Comparison of ENCODE assay signal across 22 mouse cellular contexts in the genomic region with DNA sequence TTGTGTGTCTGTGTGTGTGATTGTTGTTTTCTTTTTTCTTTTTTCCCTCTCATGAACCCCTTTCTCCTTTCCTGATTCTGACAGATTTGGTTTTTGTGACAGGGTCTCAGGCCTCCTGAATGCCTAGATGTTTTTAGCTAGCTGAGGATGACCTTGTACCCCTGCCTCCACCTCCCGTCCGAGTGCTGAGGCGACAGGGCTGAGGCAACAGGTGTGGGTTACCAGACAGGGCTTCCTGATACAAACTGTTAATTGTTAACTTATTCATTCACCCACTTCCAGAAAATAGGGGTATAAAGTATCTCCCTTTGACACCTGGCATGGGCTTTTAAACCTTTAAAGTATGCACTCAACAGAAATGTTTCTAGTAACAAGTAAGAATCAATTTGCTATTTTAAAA.
DNase-seq lines count a peak whose midpoint lies in the region; ATAC-seq and TF ChIP-seq lines count a peak whose summit lies in the region.
"Had no signal": no experiment of that assay in that cellular context is flagged by ENCODE, and none has a peak within 500 bp of the region (broad histone marks: within the 10 kb centered on the region; RNA-seq: fewer than 3 reads in every experiment).

No protein-coding gene starts in this region.

- H3K27me3 ChIP-seq in stomach, embryonic 15.5 days (replicated peaks): no peaks in the 10 kb centered on the region
- no peaks in the 10 kb centered on the region for H3K27me3 ChIP-seq in stomach, postnatal 0 days (ENCODE audit: control insufficient read depth, insufficient read depth, low read length)
- no peaks in the 10 kb centered on the region for H3K27me3 ChIP-seq in stomach, embryonic 16.5 days (ENCODE audit: control insufficient read depth, insufficient read depth, low read length)
- H3K27me3 ChIP-seq: embryonic facial prominence, embryonic 12.5 days; hindbrain, embryonic 12.5 days; midbrain, embryonic 12.5 days; neural tube, embryonic 13.5 days had no signal

- no peaks in the 10 kb centered on the region for H3K9me3 ChIP-seq in stomach, embryonic 15.5 days
- H3K9me3 ChIP-seq in stomach, postnatal 0 days (ENCODE audit: control insufficient read depth, low read length): no peaks in the 10 kb centered on the region
- no peaks in the 10 kb centered on the region for H3K9me3 ChIP-seq in stomach, embryonic 16.5 days (replicated peaks; ENCODE audit: control insufficient read depth, low read length)
- H3K9me3 ChIP-seq: embryonic facial prominence, embryonic 12.5 days; heart, embryonic 10.5 days; hindbrain, embryonic 12.5 days; midbrain, embryonic 12.5 days; neural tube, embryonic 13.5 days had no signal

- H3K4me2 ChIP-seq in stomach, embryonic 15.5 days: no peak overlapping the region
- no peak overlapping the region for H3K4me2 ChIP-seq in stomach, postnatal 0 days (replicated peaks; ENCODE audit: low read depth)
- no peak overlapping the region for H3K4me2 ChIP-seq in stomach, embryonic 16.5 days (ENCODE audit: low read depth, low read length)
- H3K4me2 ChIP-seq: embryonic facial prominence, embryonic 12.5 days; hindbrain, embryonic 12.5 days; midbrain, embryonic 12.5 days; neural tube, embryonic 13.5 days had no signal

- no peak for TF ChIP-seq CTCF in stomach, postnatal 0 days (IDR thresholded peaks at IDR 0.05; ENCODE audit: low read depth)

- WGBS in stomach, embryonic 15.5 days: 44% methylated on average over 3 of the region's 3 CpGs
- WGBS in stomach, postnatal 0 days: 41% methylated on average over 3 of the region's 3 CpGs
- 43% methylated on average over 3 of the region's 3 CpGs for WGBS in stomach, embryonic 16.5 days

- no peak overlapping the region for H3K9ac ChIP-seq in stomach, embryonic 15.5 days
- H3K9ac ChIP-seq in stomach, postnatal 0 days (ENCODE audit: low read length): no peak overlapping the region
- H3K9ac ChIP-seq in stomach, embryonic 16.5 days (ENCODE audit: low read length): no peak overlapping the region
- H3K9ac ChIP-seq: embryonic facial prominence, embryonic 12.5 days; hindbrain, embryonic 12.5 days; liver, embryonic 14.5 days; midbrain, embryonic 12.5 days; neural tube, embryonic 13.5 days had no signal

- no peak for TF ChIP-seq EP300 in stomach, postnatal 0 days (optimal IDR thresholded peaks at IDR 0.05)

- ATAC-seq in stomach, embryonic 15.5 days (ENCODE audit: insufficient read depth, low FRiP score, low read depth): peak; percentile 76; the same call in 1 of the 2 replicates
- ATAC-seq in stomach, postnatal 0 days (ENCODE audit: low FRiP score, low TSS enrichment): no peak; the same call in 1 of the 2 replicates
- no peak for ATAC-seq in stomach, embryonic 16.5 days (ENCODE audit: insufficient read depth, low FRiP score)
- ATAC-seq: forebrain, embryonic 14.5 days had no signal

- no peak for DNase-seq in stomach, postnatal 0 days (ENCODE audit: low spot score)
- DNase-seq in kidney, adult 8-10 months: peak; percentile 30 to 57
- peak; percentile 26 to 69 for DNase-seq in kidney, postnatal 25 days
- no peak for DNase-seq in right cerebral cortex, postnatal 10 days (ENCODE audit: low spot score in 2 of 2)
- DNase-seq in gastrocnemius, postnatal 4 days (ENCODE audit: low spot score in 2 of 2): no peak
- no peak for DNase-seq in right cerebral cortex, adult 18-20 months
- DNase-seq: adrenal gland, adult 8-10 months; cerebellum, postnatal 10 days; gastrocnemius, postnatal 25 days; lung, postnatal 10 days; right cerebral cortex, postnatal 25 days; thymus, postnatal 36 days had no signal

- H3K4me3 ChIP-seq in stomach, embryonic 15.5 days (replicated peaks): no peak overlapping the region
- H3K4me3 ChIP-seq in stomach, postnatal 0 days (ENCODE audit: low read depth, low read length): no peak overlapping the region
- no peak overlapping the region for H3K4me3 ChIP-seq in stomach, embryonic 16.5 days (replicated peaks; ENCODE audit: low read length)
- H3K4me3 ChIP-seq: embryonic facial prominence, embryonic 12.5 days; erythroblast, embryonic 14.5 days; heart, embryonic 10.5 days; hindbrain, embryonic 12.5 days; midbrain, embryonic 12.5 days; neural tube, embryonic 13.5 days had no signal

- H3K36me3 ChIP-seq in stomach, embryonic 15.5 days: no peaks in the 10 kb centered on the region
- H3K36me3 ChIP-seq in stomach, postnatal 0 days (ENCODE audit: control insufficient read depth, insufficient read depth, low read length): no peaks in the 10 kb centered on the region
- H3K36me3 ChIP-seq in stomach, embryonic 16.5 days (ENCODE audit: control insufficient read depth, insufficient read depth, low read length): no peaks in the 10 kb centered on the region
- H3K36me3 ChIP-seq: embryonic facial prominence, embryonic 12.5 days; heart, embryonic 10.5 days; hindbrain, embryonic 12.5 days; midbrain, embryonic 12.5 days; neural tube, embryonic 13.5 days had no signal

- H3K27ac ChIP-seq in stomach, embryonic 15.5 days: 0 out of 2 replicates have a peak overlapping the region, but pooled peaks have one; percentile 11
- H3K27ac ChIP-seq in stomach, postnatal 0 days (replicated peaks): no peak overlapping the region
- H3K27ac ChIP-seq in stomach, embryonic 16.5 days (ENCODE audit: low read length): peak overlapping the region; percentile 42; the same call in 1 of the 2 replicates
- H3K27ac ChIP-seq: embryonic facial prominence, embryonic 12.5 days; hindbrain, embryonic 12.5 days; liver, embryonic 14.5 days; midbrain, embryonic 12.5 days; neural tube, embryonic 13.5 days had no signal

- no peaks in the 10 kb centered on the region for H3K4me1 ChIP-seq in stomach, embryonic 15.5 days
- no peaks in the 10 kb centered on the region for H3K4me1 ChIP-seq in stomach, postnatal 0 days (replicated peaks; ENCODE audit: control insufficient read depth, insufficient read depth)
- H3K4me1 ChIP-seq in stomach, embryonic 16.5 days (ENCODE audit: control insufficient read depth, insufficient read depth, low read length): no peaks in the 10 kb centered on the region
- H3K4me1 ChIP-seq: hindbrain, embryonic 12.5 days; midbrain, embryonic 12.5 days; neural tube, embryonic 13.5 days had no signal

Comparison
In these comparisons a context has a peak if more than half of its experiments do, and no peak if none do; other contexts are left out.
1. DNase-seq: peak in kidney, adult 8-10 months (2 of 2) and kidney, postnatal 25 days (2 of 2); none in stomach, postnatal 0 days (single experiment), right cerebral cortex, postnatal 10 days (0 of 2), gastrocnemius, postnatal 4 days (0 of 2) and right cerebral cortex, adult 18-20 months (single experiment).